Mouse (Mus musculus) activated CD4-positive, CD25-positive, alpha-beta regulatory T cell, adult 9 weeks (primary cell): Measurements from ENCODE around the gene Kdm3a. TPM values are rescaled to one million over a fixed set of nuclear protein-coding genes. Genes with fewer than 3 reads are reported as not detected.

ENCODE experiments used
- polyA plus RNA-seq: library from polyadenylated mRNA; unstranded; fragments of 100-300 nt; shearing (Covaris generic); gene quantifications from one replicate; pipeline ENCODE4 v1.2.1, GENCODE M21; 2017

The Kdm3a gene
- polyA plus RNA-seq = 88.4 TPM

GRCm38 (mm10) chr6:71632829-71633662, at the start of gene Kdm3a:
TSS of gene Kdm3a (minus strand) at chr6:71632990.

GRCm38 (mm10) chr6:71543686-71544499, 88.9 kb downstream of the Kdm3a start, which contains the start of gene Chmp3:
TSS of gene Chmp3 (plus strand) at chr6:71543797.

Other genes with a start within 250 kb of the Kdm3a start
- 7.9 TPM for gene Rmnd5a, start 192.4 kb downstream of the Kdm3a start, polyA plus RNA-seq
- 2.1 TPM for gene Rnf103, start 139.1 kb downstream of the Kdm3a start, polyA plus RNA-seq
- gene Chmp3, start 89.2 kb downstream of the Kdm3a start, polyA plus RNA-seq = 88.4 TPM
- 0.66 TPM for gene Reep1, start 74.6 kb upstream of the Kdm3a start, polyA plus RNA-seq
- gene Mrpl35, start 194.0 kb upstream of the Kdm3a start, polyA plus RNA-seq = 54.1 TPM
- 137 TPM for gene Immt, start 198.3 kb upstream of the Kdm3a start, polyA plus RNA-seq